In the genomic region with DNA sequence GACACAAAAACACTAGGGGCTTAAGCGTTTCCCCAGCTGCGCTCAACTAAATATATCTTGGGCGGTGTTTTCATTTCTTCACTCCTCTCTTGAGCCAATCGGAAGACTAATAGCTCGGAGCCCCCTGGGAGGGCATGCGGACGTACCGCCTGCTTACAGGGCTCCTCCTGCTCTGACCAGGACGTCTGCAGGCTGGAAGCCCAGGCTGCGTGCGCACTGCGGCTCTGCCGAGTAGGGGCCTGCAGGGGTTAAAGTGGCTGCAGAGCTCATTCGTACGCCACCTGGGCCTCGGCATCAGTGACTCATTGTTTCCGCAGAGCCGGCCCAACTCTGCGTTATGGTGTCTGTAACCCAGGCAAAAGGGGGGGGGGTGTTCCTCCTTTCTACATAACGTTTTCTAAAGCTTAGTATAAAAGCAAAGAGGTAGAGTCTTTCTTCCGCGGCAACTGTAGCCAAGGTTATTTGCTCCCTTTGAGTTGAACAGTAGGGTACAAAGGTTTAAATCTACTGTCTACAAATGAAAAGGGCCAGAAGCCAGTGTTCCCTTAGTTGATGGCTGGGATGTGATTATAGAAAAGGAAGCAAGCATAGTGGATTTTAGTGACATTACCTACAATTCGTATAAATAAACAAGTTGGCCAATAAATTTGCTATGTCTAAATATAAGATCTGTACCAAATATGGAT, we compare ENCODE assay signal across 8 mouse cellular contexts. TPM values are rescaled to one million over a fixed set of nuclear protein-coding genes. Genes with fewer than 3 reads are reported as not detected.
DNase-seq lines count a peak whose midpoint lies in the region; ATAC-seq and TF ChIP-seq lines count a peak whose summit lies in the region.

No protein-coding gene starts in this region.

- H3K4me3 ChIP-seq in E14TG2a.4 (replicated peaks; ENCODE audit: low read length): peak overlapping the region; percentile 55
- peak overlapping the region; percentile 31 for H3K4me3 ChIP-seq in forebrain, embryonic 13.5 days
- peak overlapping the region; percentile 68 for H3K4me3 ChIP-seq in lung, adult 2 months (replicated peaks; ENCODE audit: extremely low read depth, low read depth, low read length)
- H3K4me3 ChIP-seq in neural tube, embryonic 15.5 days (replicated peaks): peak overlapping the region; percentile 37

- intact Hi-C loops in heart, postnatal 10 days (cut with DNase I): loop anchor here (1.0 kb wide), 2 partner anchors 21 to 38 kb away; no protein-coding TSS in a partner anchor

- DNase-seq in heart, postnatal 10 days: peak; percentile 97 to 98
- peak; percentile 63 to 80 for DNase-seq in layer of hippocampus, adult 18-20 months (ENCODE audit: low spot score in 2 of 2)
- peak; percentile 83 for DNase-seq in lung, adult 2 months
- DNase-seq in testis, postnatal 14 days (ENCODE audit: low spot score): peak; percentile 87

- 3% methylated on average over 23 of the region's 23 CpGs for WGBS in forebrain, embryonic 13.5 days
- 2% methylated on average over 23 of the region's 23 CpGs for WGBS in lung, adult 2 months
- 2% methylated on average over 23 of the region's 23 CpGs for WGBS in neural tube, embryonic 15.5 days

- peak overlapping the region; percentile 61 for H3K4me2 ChIP-seq in forebrain, embryonic 13.5 days
- H3K4me2 ChIP-seq in neural tube, embryonic 15.5 days: peak overlapping the region; percentile 66

- H3K9me3 ChIP-seq in E14TG2a.4 (ENCODE audit: low read length): peaks cover 12% of the 10 kb centered on the region
- no peaks in the 10 kb centered on the region for H3K9me3 ChIP-seq in forebrain, embryonic 13.5 days (replicated peaks)
- H3K9me3 ChIP-seq in neural tube, embryonic 15.5 days (replicated peaks): no peaks in the 10 kb centered on the region

- H3K4me1 ChIP-seq in E14TG2a.4 (replicated peaks; ENCODE audit: low read depth, low read length): peaks cover 27% of the 10 kb centered on the region
- H3K4me1 ChIP-seq in forebrain, embryonic 13.5 days: peaks cover 42% of the 10 kb centered on the region
- peaks cover 14% of the 10 kb centered on the region for H3K4me1 ChIP-seq in lung, adult 2 months (ENCODE audit: control insufficient read depth, insufficient read depth, low read length)
- H3K4me1 ChIP-seq in neural tube, embryonic 15.5 days: peaks cover 38% of the 10 kb centered on the region

- TF ChIP-seq CTCF in E14TG2a.4 (conservative IDR thresholded peaks at IDR 0.05; ENCODE audit: low read length): no peak
- TF ChIP-seq CTCF in lung, adult 2 months (IDR thresholded peaks at IDR 0.05; ENCODE audit: insufficient read depth, low read length): no peak

- peak overlapping the region; percentile 96 for H3K27ac ChIP-seq in forebrain, embryonic 13.5 days
- peak overlapping the region; percentile 83 for H3K27ac ChIP-seq in neural tube, embryonic 15.5 days (replicated peaks)

- peak overlapping the region; percentile 55 for H3K9ac ChIP-seq in forebrain, embryonic 13.5 days
- peak overlapping the region; percentile 43 for H3K9ac ChIP-seq in neural tube, embryonic 15.5 days (replicated peaks)

- peaks cover 58% of the 10 kb centered on the region for H3K27me3 ChIP-seq in E14TG2a.4 (ENCODE audit: insufficient read depth, low read length)
- H3K27me3 ChIP-seq in forebrain, embryonic 13.5 days: no peaks in the 10 kb centered on the region
- H3K27me3 ChIP-seq in neural tube, embryonic 15.5 days (replicated peaks): no peaks in the 10 kb centered on the region

- peak; percentile 92; the same call in 1 of the 2 replicates for TF ChIP-seq POLR2A in lung, adult 2 months (IDR thresholded peaks at IDR 0.05; ENCODE audit: borderline replicate concordance, extremely low read depth, low read depth, low read length)

- H3K36me3 ChIP-seq in E14TG2a.4 (ENCODE audit: insufficient read depth, low read length): no peaks in the 10 kb centered on the region
- H3K36me3 ChIP-seq in forebrain, embryonic 13.5 days (ENCODE audit: poor library complexity, severe bottlenecking): no peaks in the 10 kb centered on the region
- no peaks in the 10 kb centered on the region for H3K36me3 ChIP-seq in neural tube, embryonic 15.5 days

- peak; percentile 89 for ATAC-seq in cerebellum, adult (ENCODE audit: insufficient number of reproducible peaks, low FRiP score, low TSS enrichment)
- ATAC-seq in forebrain, embryonic 13.5 days: peak; percentile 99
- ATAC-seq in neural tube, embryonic 15.5 days (ENCODE audit: low FRiP score): peak; percentile 96

RNA-seq across cellular contexts. Expression of a gene that starts 53.7 kb away (rescaled TPM):
- polyA plus RNA-seq in forebrain, embryonic 13.5 days (2015; fragmentation: Nextera tagmentation; extraction: Ambion mirVana): 62.8 TPM in 2 replicates
- 10 to 100 TPM; 62.3 to 63.3 TPM for total RNA-seq in heart, postnatal 10 days (2021)
- 10 to 100 TPM; 50.7 to 55.7 TPM for total RNA-seq in layer of hippocampus, adult 18-20 months (2021)
- polyA plus RNA-seq in lung, adult 2 months (2012; rRNA removed): 41.0 and 48.5 TPM in 2 replicates
- polyA plus RNA-seq in neural tube, embryonic 15.5 days (2015; fragmentation: Nextera tagmentation; extraction: Ambion mirVana): 31.2 and 39.3 TPM in 2 replicates

Comparison
In these comparisons a context has a peak if more than half of its experiments do, and no peak if none do; other contexts are left out.
1. Peak in every context shown above with its lines: DNase-seq, ATAC-seq, H3K4me3 ChIP-seq and H3K27ac ChIP-seq.